37 mouse cellular contexts compared by ENCODE assay signal in the genomic region with DNA sequence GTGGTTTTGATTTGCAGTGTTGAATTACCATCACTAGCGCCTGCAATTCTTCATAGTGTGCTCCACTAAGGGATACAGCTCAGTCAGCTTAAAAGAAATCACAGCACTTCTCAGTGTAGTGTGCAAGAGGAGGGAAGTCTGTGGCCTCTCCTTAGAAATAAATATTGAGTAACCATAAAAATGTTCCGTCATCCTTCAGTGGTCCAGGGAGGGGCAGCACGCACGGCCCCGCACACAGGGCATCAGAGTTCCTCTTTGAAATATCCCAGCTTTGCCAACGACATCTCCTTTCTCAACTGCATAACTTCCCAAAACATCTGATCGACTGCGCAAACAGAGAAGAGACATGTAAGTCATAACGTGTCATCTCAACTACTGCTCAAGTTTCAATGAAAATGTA. TPM values are rescaled to one million over a fixed set of nuclear protein-coding genes. Genes with fewer than 3 reads are reported as not detected.
"Had no signal": no experiment of that assay in that cellular context is flagged by ENCODE, and none has a peak within 500 bp of the region (broad histone marks: within the 10 kb centered on the region; RNA-seq: fewer than 3 reads in every experiment).

No protein-coding gene starts in this region.

- H3K4me1 ChIP-seq: heart, embryonic 15.5 days; hindbrain, embryonic 10.5 days; hindbrain, embryonic 13.5 days; hindbrain, embryonic 15.5 days; intestine, embryonic 15.5 days; kidney, embryonic 15.5 days had no signal

- H3K4me3 ChIP-seq: heart, embryonic 12.5 days; heart, embryonic 13.5 days; heart, embryonic 15.5 days; hindbrain, embryonic 10.5 days; hindbrain, embryonic 12.5 days; hindbrain, embryonic 13.5 days; hindbrain, embryonic 15.5 days; intestine, embryonic 15.5 days; kidney, embryonic 15.5 days; layer of hippocampus, adult 2 months; left cerebral cortex, adult 2 months had no signal

- ATAC-seq: hindbrain, embryonic 16.5 days; hindbrain, postnatal 0 days; inflammation-experienced regulatory T-cells, adult 6 months; intestine, embryonic 15.5 days; intestine, embryonic 16.5 days; intestine, postnatal 0 days had no signal

- H3K27ac ChIP-seq: heart, embryonic 13.5 days; heart, embryonic 15.5 days; hindbrain, embryonic 10.5 days; hindbrain, embryonic 12.5 days; hindbrain, embryonic 13.5 days; hindbrain, embryonic 14.5 days; hindbrain, embryonic 15.5 days; hindbrain, postnatal 0 days; intestine, embryonic 15.5 days; kidney, embryonic 15.5 days; kidney, postnatal 0 days; layer of hippocampus, adult 2 months; left cerebral cortex, adult 2 months had no signal

- H3K9ac ChIP-seq: heart, embryonic 12.5 days; heart, embryonic 13.5 days; heart, embryonic 15.5 days; hindbrain, embryonic 12.5 days; hindbrain, embryonic 13.5 days; hindbrain, embryonic 14.5 days; hindbrain, embryonic 15.5 days; intestine, embryonic 15.5 days; kidney, embryonic 15.5 days had no signal

- H3K27me3 ChIP-seq: heart, embryonic 12.5 days; heart, embryonic 13.5 days; heart, embryonic 15.5 days; hindbrain, embryonic 12.5 days; hindbrain, embryonic 13.5 days; hindbrain, embryonic 15.5 days; intestine, embryonic 15.5 days; kidney, embryonic 15.5 days had no signal

- H3K9me3 ChIP-seq: heart, embryonic 12.5 days; heart, embryonic 13.5 days; heart, embryonic 15.5 days; hindbrain, embryonic 10.5 days; hindbrain, embryonic 12.5 days; hindbrain, embryonic 13.5 days; hindbrain, embryonic 15.5 days; intestine, embryonic 15.5 days; kidney, embryonic 15.5 days had no signal

- H3K4me2 ChIP-seq: heart, embryonic 11.5 days; heart, embryonic 12.5 days; heart, embryonic 13.5 days; heart, embryonic 15.5 days; hindbrain, embryonic 12.5 days; hindbrain, embryonic 13.5 days; hindbrain, embryonic 14.5 days; hindbrain, embryonic 15.5 days; intestine, embryonic 15.5 days; kidney, embryonic 15.5 days had no signal

- DNase-seq: heart, postnatal 10 days; heart, postnatal 14 days; heart, postnatal 36 days; heart, postnatal 4 days; kidney, adult 11 months; kidney, adult 18-20 months; kidney, adult 2 months; kidney, adult 8-10 months; kidney, adult 9 months; kidney, postnatal 10 days; kidney, postnatal 14 days; kidney, postnatal 25 days; kidney, postnatal 36 days; kidney, postnatal 4 days; layer of hippocampus, adult 9-11 months; layer of hippocampus, postnatal 36 days had no signal

RNA-seq across cellular contexts. Expression of gene Myrfl, which starts 10.1 kb away (rescaled TPM):
- total RNA-seq: hematopoietic stem cell, adult 5-6 weeks; hindbrain, postnatal 0 days had no signal
- polyA plus RNA-seq: hindbrain, embryonic 14.5 days; inflammation-experienced regulatory T-cells, adult 6 months; kidney, embryonic 14.5 days had no signal
